Mouse (Mus musculus): Measurements from ENCODE around the gene Gprasp2. TPM values are rescaled to one million over a fixed set of nuclear protein-coding genes. Genes with fewer than 3 reads are reported as not detected.

Gene Gprasp2
- polyA plus RNA-seq (2012; rRNA removed; ENCODE audit: low replicate concordance), result 1.8 and 12.6 TPM in 2 replicates

DNA sequence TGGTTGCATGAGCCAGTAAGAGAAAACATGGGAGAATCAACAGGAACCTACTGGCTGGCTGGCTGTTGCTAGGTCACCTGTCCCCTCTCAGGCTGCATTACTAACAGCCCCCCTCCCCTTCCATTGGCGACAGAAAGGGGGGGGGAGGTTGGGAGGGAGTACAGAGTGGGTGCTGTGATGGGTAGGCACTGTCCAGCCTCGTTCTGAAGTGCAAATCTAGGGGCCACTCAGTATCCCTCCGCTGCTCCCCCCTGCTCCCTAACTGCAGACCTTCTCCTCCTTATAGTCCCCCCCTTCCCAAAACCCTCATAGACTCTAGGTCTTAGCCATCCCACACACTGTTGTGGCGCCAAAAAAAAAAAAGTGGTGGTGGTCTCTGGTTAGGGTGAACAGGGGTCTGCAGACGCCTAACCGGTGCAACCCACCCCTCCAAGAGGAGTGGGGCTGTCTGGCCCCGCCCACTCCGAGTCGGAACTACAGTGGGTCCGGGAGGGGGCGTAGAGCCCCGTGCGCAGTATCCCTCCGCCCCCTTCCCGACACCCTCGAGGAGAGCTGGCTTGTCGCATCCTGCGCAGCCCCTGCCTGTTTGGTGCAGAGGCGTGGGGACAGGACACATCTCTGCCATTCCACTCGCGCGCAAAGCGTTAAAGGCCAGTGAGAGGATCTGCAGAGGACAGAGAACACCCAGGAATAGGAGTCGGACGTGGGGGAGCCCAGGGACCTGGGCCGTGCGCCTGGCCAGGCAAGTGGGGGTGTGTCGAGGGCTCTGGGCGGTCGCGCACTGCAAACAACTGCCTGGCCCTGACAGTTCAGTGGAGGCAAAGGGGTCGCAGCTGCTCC lies at the start of gene Gprasp2:
Gprasp2 (plus strand) TSS at position 514 of the 840 bp plus-strand sequence.

GRCm38 (mm10) chrX:135797212-135797644 lies 41.6 kb upstream of the Gprasp2 start, which contains the start of gene Bhlhb9:
Gene Bhlhb9, plus strand, starts transcription at chrX:135797594.

Other genes starting within 250 kb of the Gprasp2 start
- not detected in 2 replicates for gene Nxf7, start 240.3 kb upstream of the Gprasp2 start, polyA plus RNA-seq (2012; rRNA removed; ENCODE audit: low replicate concordance)
- not detected in 2 replicates for gene Prame, start 211.3 kb upstream of the Gprasp2 start, polyA plus RNA-seq (2012; rRNA removed; ENCODE audit: low replicate concordance)
- gene Tcp11x2, start 145.2 kb upstream of the Gprasp2 start, polyA plus RNA-seq (2012; rRNA removed; ENCODE audit: low replicate concordance), result not detected in 2 replicates
- gene Tmsb15a, start 113.8 kb upstream of the Gprasp2 start, polyA plus RNA-seq (2012; rRNA removed; ENCODE audit: low replicate concordance), result not detected in 2 replicates
- gene Armcx5, start 96.3 kb upstream of the Gprasp2 start, polyA plus RNA-seq (2012; rRNA removed; ENCODE audit: low replicate concordance), result 2.1 and 2.5 TPM in 2 replicates
- 13.9 and 25.3 TPM in 2 replicates for gene Gprasp1, start 96.3 kb upstream of the Gprasp2 start, polyA plus RNA-seq (2012; rRNA removed; ENCODE audit: low replicate concordance)
- gene Bhlhb9, start 41.4 kb upstream of the Gprasp2 start, polyA plus RNA-seq (2012; rRNA removed; ENCODE audit: low replicate concordance), result 2.3 and 8.1 TPM in 2 replicates
- 33.6 and 54.3 TPM in 2 replicates for gene Arxes2, start 154.8 kb downstream of the Gprasp2 start, polyA plus RNA-seq (2012; rRNA removed; ENCODE audit: low replicate concordance)
- gene Arxes1, start 194.3 kb downstream of the Gprasp2 start, polyA plus RNA-seq (2012; rRNA removed; ENCODE audit: low replicate concordance), result 7.6 and 15.3 TPM in 2 replicates
- 1.2 TPM in 1 of 2 replicates, not detected in the other for gene Bex2, start 229.2 kb downstream of the Gprasp2 start, polyA plus RNA-seq (2012; rRNA removed; ENCODE audit: low replicate concordance)
- 0.08 TPM in 1 of 2 replicates, not detected in the other for gene Nxf3, start 246.2 kb downstream of the Gprasp2 start, polyA plus RNA-seq (2012; rRNA removed; ENCODE audit: low replicate concordance)